Mouse (Mus musculus) heart, embryonic 16.5 days (tissue): Measurements from ENCODE around the gene Ptprr. TPM values are rescaled to one million over a fixed set of nuclear protein-coding genes. Genes with fewer than 3 reads are reported as not detected.

Experiments used
- ATAC-seq: fragments of 200-750 bp; cut with Nextera tagmentation; replicated peaks from 2 replicates; pipeline ENCODE4 v1.8.0; 2017; ENCODE audit warnings: moderate number of reproducible peaks; ENCODE audit not compliant: insufficient read depth, low FRiP score; ENCODE audit errors: extremely low read depth
- H3K27ac ChIP-seq: fragments of 300-500 bp; sonication (generic); 2 replicates; pipeline ENCODE4 v1.5.1; 2014; ENCODE audit warnings: mild to moderate bottlenecking, low read length, control low read depth, moderate library complexity
- H3K27me3 ChIP-seq: fragments of 300-500 bp; sonication (generic); 2 replicates; pipeline ENCODE4 v1.6.1; 2014; ENCODE audit warnings: low read length, mixed read lengths; ENCODE audit not compliant: control insufficient read depth, insufficient read depth
- H3K36me3 ChIP-seq: fragments of 300-500 bp; sonication (generic); 2 replicates; pipeline ENCODE4 v1.6.1; 2014; ENCODE audit not compliant: control insufficient read depth, insufficient read depth
- H3K4me1 ChIP-seq: fragments of 300-500 bp; sonication (generic); 2 replicates; pipeline ENCODE4 v1.6.1; 2014; ENCODE audit warnings: low read length, mixed read lengths; ENCODE audit not compliant: control insufficient read depth, insufficient read depth
- H3K4me2 ChIP-seq: fragments of 300-500 bp; sonication (generic); 2 replicates; pipeline ENCODE4 v1.6.1; 2014; ENCODE audit warnings: low read depth, mild to moderate bottlenecking, control low read depth, low read length
- H3K4me3 ChIP-seq: fragments of 300-500 bp; sonication (generic); 2 replicates; pipeline ENCODE4 v1.5.1; 2014; ENCODE audit warnings: mild to moderate bottlenecking, control low read depth, low read length
- H3K9ac ChIP-seq: fragments of 300-500 bp; sonication (generic); 2 replicates; pipeline ENCODE4 v1.6.1; 2014; ENCODE audit warnings: low read length, control low read depth
- H3K9me3 ChIP-seq: fragments of 300-500 bp; sonication (generic); replicated peaks from 2 replicates; pipeline ENCODE4 v1.6.1; 2016; ENCODE audit warnings: low read length; ENCODE audit not compliant: control insufficient read depth
- WGBS: fragments of 180-500 bp; shearing (Covaris S2); extraction: QIAGEN DNeasy Blood & Tissue Kit; methylation state at CpG from one replicate; pipeline ENCODE4 v1.1.7; 2014; 5-methylcytosine and 5-hydroxymethylcytosine counted together
- polyA plus RNA-seq: library from polyadenylated mRNA; unstranded; fragments of >200 nt; fragmentation: Nextera tagmentation; extraction: Ambion mirVana; gene quantifications from 2 replicates; pipeline ENCODE4 v1.2.1, GENCODE M21; 2015

Gene Ptprr
- polyA plus RNA-seq, 1 experiment from 2014 or later: 0.35 TPM

- Histone ChIP-seq H3K36me3 (no peaks in the 10 kb centered on the region), H3K4me2 (no peak overlapping the region), H3K27ac (no peak overlapping the region), H3K4me3 (no peak overlapping the region), H3K9ac (no peak overlapping the region), H3K27me3 (no peaks in the 10 kb centered on the region), H3K9me3 (no peaks in the 10 kb centered on the region), H3K4me1 (no peaks in the 10 kb centered on the region)
- 71% methylated on average over 12 of the region's 12 CpGs for WGBS
- no peak for ATAC-seq
These were observed 202.5 kb downstream of the Ptprr start for GRCm38 (mm10) chr10:116220336-116221118.

- no peaks in the 10 kb centered on the region for H3K9me3 ChIP-seq
- H3K4me2 ChIP-seq: no peak overlapping the region
- ATAC-seq: no peak
- no peak overlapping the region for H3K27ac ChIP-seq
- H3K4me3 ChIP-seq: no peak overlapping the region
- H3K27me3 ChIP-seq: no peaks in the 10 kb centered on the region
- 53% methylated on average over 5 of the region's 5 CpGs for WGBS
- no peaks in the 10 kb centered on the region for H3K4me1 ChIP-seq
- no peak overlapping the region for H3K9ac ChIP-seq
- H3K36me3 ChIP-seq: no peaks in the 10 kb centered on the region
These were observed 217.3 kb downstream of the Ptprr start for GRCm38 (mm10) chr10:116235299-116235698.

- no peak for ATAC-seq
- Histone ChIP-seq H3K9ac (no peak overlapping the region), H3K36me3 (no peaks in the 10 kb centered on the region), H3K4me1 (no peaks in the 10 kb centered on the region), H3K4me2 (no peak overlapping the region), H3K9me3 (no peaks in the 10 kb centered on the region), H3K27me3 (no peaks in the 10 kb centered on the region), H3K4me3 (no peak overlapping the region), H3K27ac (no peak overlapping the region)
- WGBS: 63% methylated on average over 7 of the region's 7 CpGs
These were observed 224.2 kb downstream of the Ptprr start for GRCm38 (mm10) chr10:116242200-116242599.

- 0 out of 2 replicates have a peak, but pooled peaks have one; percentile 65 for ATAC-seq
- no peak overlapping the region for H3K9ac ChIP-seq
- 42% methylated on average over 7 of the region's 7 CpGs for WGBS
These were observed 225.4 kb downstream of the Ptprr start for GRCm38 (mm10) chr10:116243373-116243772.

DNA sequence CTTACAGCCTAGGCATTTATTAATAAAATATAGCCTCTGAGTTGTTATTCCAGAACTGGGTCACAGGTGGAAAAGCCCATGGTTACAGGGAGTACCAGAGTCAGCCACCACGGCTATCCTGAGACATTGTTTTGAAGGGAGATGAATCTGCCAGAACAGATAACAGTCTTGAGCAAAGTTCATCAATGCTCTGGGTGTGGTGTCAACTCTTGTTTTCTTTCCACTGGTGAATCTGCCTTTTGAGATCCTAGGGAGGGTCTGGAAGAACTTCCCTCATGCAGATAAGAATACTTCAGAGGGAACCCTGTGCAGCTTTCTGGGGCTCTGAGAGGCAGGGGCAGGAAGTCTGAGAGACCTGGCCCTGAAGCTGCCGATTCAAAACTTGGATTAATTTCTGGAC is 227.6 kb downstream of the Ptprr start:
- no peaks in the 10 kb centered on the region for H3K9me3 ChIP-seq
- H3K36me3 ChIP-seq: no peaks in the 10 kb centered on the region
- no peak overlapping the region for H3K27ac ChIP-seq
- no peak overlapping the region for H3K9ac ChIP-seq
- ATAC-seq: no peak
- no peaks in the 10 kb centered on the region for H3K4me1 ChIP-seq
- H3K4me2 ChIP-seq: no peak overlapping the region
- 45% methylated on average over 2 of the region's 2 CpGs for WGBS
- H3K27me3 ChIP-seq: no peaks in the 10 kb centered on the region
- H3K4me3 ChIP-seq: no peak overlapping the region

More at GRCm38 (mm10) chr10:116243373-116243772, 225.4 kb downstream of the Ptprr start:
- Histone ChIP-seq H3K4me2 (no peak overlapping the region), H3K27me3 (no peaks in the 10 kb centered on the region), H3K4me1 (no peaks in the 10 kb centered on the region), H3K36me3 (no peaks in the 10 kb centered on the region), H3K27ac (no peak overlapping the region), H3K9me3 (no peaks in the 10 kb centered on the region), H3K4me3 (no peak overlapping the region)

DNA sequence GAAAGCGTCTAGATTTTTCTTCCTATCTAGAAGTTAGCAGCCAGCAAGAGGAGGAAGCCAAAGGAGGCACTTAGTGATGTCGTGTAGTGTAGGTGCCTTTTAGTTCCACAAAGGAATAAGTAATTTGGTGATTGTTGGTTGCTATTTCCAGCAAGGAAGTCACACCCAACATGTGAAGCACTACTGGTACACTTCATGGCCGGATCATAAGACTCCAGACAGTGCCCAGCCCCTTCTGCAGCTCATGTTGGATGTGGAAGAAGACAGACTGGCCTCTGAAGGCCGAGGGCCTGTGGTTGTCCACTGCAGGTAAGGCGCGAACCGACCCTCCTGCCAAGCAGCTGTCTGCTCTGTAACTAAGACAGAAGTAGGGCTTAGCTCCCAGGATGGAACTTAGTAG is 234.7 kb downstream of the Ptprr start:
- no peak overlapping the region for H3K4me3 ChIP-seq
- no peaks in the 10 kb centered on the region for H3K27me3 ChIP-seq
- peaks cover 11% of the 10 kb centered on the region for H3K4me1 ChIP-seq
- H3K9ac ChIP-seq: no peak overlapping the region
- no peaks in the 10 kb centered on the region for H3K9me3 ChIP-seq
- H3K4me2 ChIP-seq: no peak overlapping the region
- WGBS: 67% methylated on average over 7 of the region's 7 CpGs
- no peak overlapping the region for H3K27ac ChIP-seq
- no peaks in the 10 kb centered on the region for H3K36me3 ChIP-seq
- ATAC-seq: no peak

DNA sequence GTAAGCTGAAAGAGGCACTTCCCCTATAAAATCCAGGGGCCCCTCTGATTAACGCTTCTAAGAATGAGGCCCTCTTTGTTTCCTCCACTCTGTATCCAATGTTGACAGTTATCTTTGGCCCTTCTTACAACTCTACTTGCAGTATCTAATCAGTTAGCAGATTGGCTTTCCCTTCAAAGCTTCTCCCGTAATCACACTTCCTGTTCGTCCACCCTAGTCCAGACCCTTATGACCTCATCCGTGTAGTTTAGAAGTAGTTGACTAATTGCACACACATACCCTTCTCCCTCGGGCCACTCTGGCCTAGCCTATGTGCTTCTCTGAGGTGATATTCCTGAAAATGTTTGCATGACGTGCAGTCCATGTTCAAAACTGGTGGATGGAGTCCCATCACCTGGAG is 236.0 kb downstream of the Ptprr start:
- 21% methylated on average over 6 of the region's 6 CpGs for WGBS
- H3K27ac ChIP-seq: peak overlapping the region; percentile 33; the same call in 1 of the 2 replicates
- ATAC-seq: peak; percentile 65; the same call in 1 of the 2 replicates

DNA sequence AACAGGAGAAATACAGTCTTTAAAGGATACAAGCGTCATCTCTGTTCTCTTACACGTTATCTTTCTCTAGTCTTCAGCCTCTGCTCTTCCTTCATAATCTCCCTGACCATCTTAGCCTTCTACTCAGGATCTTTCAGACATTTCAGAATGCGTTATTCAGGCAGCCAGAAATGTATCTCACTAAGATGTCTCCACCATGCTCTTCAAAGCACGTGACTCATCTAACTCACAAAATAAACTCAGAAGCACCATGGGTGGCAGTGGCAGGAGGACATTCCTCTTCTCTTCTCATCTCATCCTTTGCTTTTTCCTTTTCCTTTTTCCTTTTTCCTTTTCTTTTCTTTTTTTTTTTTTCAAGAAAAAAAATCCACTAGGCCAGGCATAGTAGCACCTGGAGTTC is 241.3 kb downstream of the Ptprr start:
- Histone ChIP-seq H3K4me3 (no peak overlapping the region), H3K4me2 (no peak overlapping the region), H3K36me3 (no peaks in the 10 kb centered on the region), H3K27ac (no peak overlapping the region), H3K4me1 (peaks cover 21% of the 10 kb centered on the region), H3K27me3 (no peaks in the 10 kb centered on the region), H3K9me3 (no peaks in the 10 kb centered on the region), H3K9ac (no peak overlapping the region)
- 70% methylated on average over 4 of the region's 4 CpGs for WGBS
- ATAC-seq: no peak

More for the DNA sequence above, 236.0 kb downstream of the Ptprr start:
- Histone ChIP-seq H3K4me1 (peaks cover 11% of the 10 kb centered on the region), H3K9ac (no peak overlapping the region), H3K27me3 (no peaks in the 10 kb centered on the region), H3K4me3 (no peak overlapping the region), H3K36me3 (no peaks in the 10 kb centered on the region), H3K4me2 (no peak overlapping the region), H3K9me3 (no peaks in the 10 kb centered on the region)

- peak overlapping the region; percentile 41 for H3K4me2 ChIP-seq
- H3K36me3 ChIP-seq: no peaks in the 10 kb centered on the region
- 15% methylated on average over 13 of the region's 13 CpGs for WGBS
- H3K4me3 ChIP-seq: no peak overlapping the region
- peak overlapping the region; percentile 92 for H3K27ac ChIP-seq
- H3K9me3 ChIP-seq: no peaks in the 10 kb centered on the region
- peak; percentile 90 for ATAC-seq
- H3K4me1 ChIP-seq: peaks cover 21% of the 10 kb centered on the region
- H3K9ac ChIP-seq: peak overlapping the region; percentile 63
- no peaks in the 10 kb centered on the region for H3K27me3 ChIP-seq
These were observed 242.8 kb downstream of the Ptprr start for GRCm38 (mm10) chr10:116260658-116261433.
